Mouse (Mus musculus) ovary, adult 18-20 months (tissue): ENCODE results near the gene Foxs1.

Source experiments
- DNase-seq: peaks from one replicate; pipeline ENCODE4 v3.0.0; 2022; ENCODE audit warnings: low spot score, mixed read lengths

Gene Foxs1

GRCm38 (mm10) chr2:152928219-152928987 is 4.6 kb downstream of the Foxs1 start:
- DNase-seq: peak; percentile 29

GRCm38 (mm10) chr2:152927371-152927770 is 5.6 kb downstream of the Foxs1 start:
- DNase-seq: no peak

- no peak for DNase-seq
Observed at GRCm38 (mm10) chr2:152926896-152927295, 6.1 kb downstream of the Foxs1 start.

DNA sequence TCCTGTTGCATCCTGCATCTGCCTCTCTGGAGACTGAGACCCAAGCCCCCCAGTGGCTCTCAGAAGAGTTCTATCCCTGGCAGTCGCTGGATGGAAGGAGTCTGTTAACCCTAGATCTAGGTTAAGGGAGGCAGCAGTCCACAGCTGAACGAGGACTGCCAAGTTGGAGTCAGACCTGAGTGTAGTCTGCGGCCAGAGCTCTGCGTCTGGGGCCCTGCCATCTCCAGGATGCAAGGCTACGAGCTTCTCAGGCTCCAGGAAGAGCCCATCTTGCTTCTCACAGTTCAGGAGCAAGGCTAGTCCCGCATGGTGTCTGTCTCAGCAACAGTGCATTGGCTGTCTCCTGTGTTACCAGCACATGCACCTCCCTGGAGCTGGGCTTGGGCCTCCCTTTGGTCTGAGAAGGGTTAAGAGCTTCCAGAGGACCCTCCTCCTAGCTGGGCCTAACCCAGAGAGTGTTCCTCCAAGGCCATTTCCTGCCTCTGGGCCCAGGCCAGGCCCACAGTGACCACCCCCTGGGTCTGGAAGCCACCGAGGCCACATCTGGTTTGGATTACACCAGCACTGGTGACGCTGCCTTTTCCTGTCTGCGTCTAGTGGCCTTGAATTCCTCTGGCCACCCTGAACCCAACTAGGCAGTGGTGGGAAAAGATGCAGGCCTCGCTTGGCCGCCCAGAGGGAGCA is 7.7 kb downstream of the Foxs1 start:
- peak; percentile 77 for DNase-seq

DNA sequence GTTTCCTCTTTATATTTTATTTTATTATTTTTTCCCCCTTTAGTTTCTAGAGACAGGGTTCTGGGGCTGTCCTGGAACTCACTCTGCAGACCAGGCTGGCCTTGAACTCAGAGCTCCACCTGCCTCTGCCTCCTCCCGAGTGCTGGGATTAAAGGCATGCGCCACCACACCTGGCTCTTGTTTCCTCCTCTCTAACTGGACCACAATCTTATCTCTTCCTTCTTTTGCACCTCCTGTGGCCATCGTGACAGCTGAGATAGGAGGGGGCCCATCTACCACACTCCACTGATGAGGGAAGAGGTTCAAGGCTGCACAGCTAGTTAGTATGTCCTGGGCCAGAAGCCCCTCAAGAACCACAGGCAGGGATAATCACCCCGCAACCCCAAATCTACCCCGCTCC is 8.5 kb downstream of the Foxs1 start:
- DNase-seq: no peak

GRCm38 (mm10) chr2:152924128-152924527 is 8.9 kb downstream of the Foxs1 start:
- no peak for DNase-seq

GRCm38 (mm10) chr2:152923621-152924020 is 9.4 kb downstream of the Foxs1 start:
- DNase-seq: no peak

DNA sequence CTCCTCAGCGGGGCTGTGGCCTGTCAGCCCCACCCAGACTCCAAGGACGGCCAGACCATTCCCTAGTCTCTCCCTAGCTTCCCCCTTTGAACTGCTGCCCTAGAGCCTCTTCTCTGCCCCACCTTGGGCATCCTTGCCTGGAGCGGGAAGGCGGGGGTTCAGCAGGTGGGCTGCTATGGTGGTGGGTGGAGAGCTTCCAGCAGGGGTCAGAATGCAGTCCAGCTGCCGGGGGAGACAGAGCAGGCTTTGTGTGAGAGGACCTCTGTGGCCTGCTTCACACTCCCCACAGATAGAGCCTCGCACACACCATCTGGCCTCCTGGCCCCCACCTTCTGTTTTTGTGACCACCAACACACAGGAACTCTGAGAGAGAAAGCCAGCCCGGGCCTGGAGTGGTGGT is 10.6 kb downstream of the Foxs1 start:
- no peak for DNase-seq

DNA sequence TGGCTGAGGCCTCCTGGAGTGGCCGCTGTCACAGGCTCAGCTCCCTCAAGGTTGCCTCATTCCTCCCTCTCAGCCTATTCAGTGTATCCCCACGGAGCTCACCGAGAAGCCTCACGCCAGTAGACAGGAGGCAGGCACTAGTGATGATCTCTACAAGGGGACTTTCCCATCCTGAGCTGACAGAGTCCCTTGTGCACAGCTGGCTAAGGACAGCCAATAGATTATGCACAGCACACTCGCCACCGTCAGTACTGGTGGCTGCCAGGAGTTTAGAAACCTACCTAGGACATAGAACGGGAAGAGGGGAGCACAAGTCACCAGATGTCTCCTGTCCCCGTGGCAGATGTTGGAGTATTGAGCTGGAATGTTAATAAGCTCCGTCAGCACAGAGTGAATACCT is 15.3 kb downstream of the Foxs1 start:
- no peak for DNase-seq

DNA sequence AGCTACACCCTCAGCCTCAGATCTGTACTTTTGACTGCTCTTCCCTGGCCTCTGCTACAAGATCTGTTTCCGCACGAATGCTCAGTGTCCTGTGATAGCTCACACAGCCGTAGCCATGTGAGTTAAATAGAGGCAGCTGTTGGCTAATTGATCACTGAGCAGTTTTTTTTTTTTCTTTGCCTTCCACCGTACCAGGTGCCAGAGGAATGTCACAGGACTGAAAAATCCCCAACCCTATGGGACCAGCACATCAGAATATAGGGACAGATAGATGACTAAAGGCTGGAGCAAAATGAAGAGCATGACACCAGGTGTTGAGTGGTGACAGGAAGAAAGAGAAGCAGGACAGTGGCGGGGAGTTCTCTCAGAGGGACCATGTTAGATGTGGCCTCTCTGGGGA is 16.9 kb downstream of the Foxs1 start:
- no peak for DNase-seq

DNA sequence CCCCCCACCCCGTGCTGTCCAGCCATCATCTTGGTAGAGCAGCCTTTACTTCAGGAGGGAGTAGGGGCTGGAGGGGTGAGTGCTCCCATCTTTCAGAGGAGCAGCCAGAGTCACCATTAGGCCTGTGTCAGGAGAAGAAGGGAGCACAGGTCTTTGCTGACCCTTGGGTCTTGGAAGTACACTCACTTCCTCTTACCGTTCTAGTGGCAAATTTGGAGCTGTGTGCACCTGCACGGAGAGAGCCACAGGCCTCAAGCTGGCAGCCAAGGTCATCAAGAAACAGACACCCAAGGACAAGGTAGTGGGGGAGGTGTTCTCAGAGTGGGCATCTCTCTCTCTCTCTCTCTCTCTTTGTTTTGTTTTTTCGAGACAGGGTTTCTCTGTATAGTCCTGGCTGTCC is 17.6 kb downstream of the Foxs1 start:
- no peak for DNase-seq

GRCm38 (mm10) chr2:152914310-152915120 is 18.5 kb downstream of the Foxs1 start:
- peak; percentile 70 for DNase-seq

DNA sequence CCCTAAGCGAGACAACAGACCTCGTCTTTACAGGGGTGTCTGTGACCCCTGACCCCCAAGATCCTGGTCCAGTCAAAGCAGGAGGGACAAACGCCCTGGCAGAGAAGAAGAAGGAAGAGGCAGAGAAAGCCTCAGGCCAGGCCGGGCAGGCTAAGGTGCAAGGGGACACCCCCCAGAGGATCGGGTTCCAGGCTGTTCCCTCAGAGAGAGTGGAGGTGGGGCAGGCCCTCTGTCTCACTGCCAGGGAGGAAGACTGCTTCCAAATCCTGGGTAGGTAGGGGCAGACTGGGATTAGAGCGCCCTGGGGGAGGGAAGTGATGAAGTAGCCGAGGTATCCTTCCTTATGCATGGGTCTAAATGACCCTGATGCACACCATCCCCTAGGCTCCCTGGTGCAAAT is 19.5 kb downstream of the Foxs1 start:
- no peak for DNase-seq

DNA sequence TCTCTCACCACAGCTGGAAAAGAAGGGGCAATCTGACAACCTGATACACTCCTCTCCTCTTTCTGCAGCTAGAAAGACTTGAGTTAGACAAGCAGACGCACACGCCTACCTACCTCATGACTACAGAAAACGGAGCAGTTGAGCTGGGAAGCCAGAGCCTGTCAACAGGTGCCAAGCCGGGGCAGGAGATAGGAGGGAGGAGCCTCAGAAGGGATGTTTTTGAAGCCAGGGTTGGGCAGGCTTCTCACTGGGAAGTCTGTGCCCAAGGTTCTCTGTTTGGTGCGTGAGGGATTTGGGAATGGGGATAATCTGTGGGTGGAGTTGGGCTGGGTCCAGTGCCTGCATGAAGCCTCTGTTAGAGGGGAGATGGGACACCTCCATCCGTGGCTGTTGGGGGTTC is 21.6 kb downstream of the Foxs1 start:
- DNase-seq: no peak

DNA sequence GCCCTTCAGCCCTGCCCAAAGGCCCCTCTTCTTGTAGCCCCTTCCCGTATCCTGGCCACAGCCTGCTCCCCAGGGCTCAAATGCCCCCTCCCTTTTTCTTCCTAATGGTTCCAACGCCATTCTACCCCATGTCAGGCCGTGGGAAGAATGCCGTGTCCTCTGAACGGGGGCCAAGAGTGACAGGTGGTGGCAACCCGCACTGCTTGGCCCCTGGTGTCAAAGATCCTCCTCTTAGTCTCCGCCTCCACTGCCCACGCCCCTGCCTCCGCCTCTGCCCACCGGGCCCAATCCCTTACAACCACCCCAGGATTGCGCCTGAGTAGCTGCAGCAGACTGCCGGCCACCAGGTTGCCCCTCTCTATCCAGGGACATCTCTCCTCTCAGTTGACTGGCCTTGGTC is 22.0 kb downstream of the Foxs1 start, which contains the start of gene Mylk2:
Gene Mylk2, plus strand, starts transcription at position 322 of the 400 bp plus-strand sequence.
- DNase-seq: no peak

- no peak for DNase-seq
Observed at GRCm38 (mm10) chr2:152909848-152910247, 23.2 kb downstream of the Foxs1 start.

- DNase-seq: no peak
Observed at GRCm38 (mm10) chr2:152907114-152907943, 25.7 kb downstream of the Foxs1 start.

GRCm38 (mm10) chr2:152906274-152907037 is 26.6 kb downstream of the Foxs1 start:
- DNase-seq: no peak

DNA sequence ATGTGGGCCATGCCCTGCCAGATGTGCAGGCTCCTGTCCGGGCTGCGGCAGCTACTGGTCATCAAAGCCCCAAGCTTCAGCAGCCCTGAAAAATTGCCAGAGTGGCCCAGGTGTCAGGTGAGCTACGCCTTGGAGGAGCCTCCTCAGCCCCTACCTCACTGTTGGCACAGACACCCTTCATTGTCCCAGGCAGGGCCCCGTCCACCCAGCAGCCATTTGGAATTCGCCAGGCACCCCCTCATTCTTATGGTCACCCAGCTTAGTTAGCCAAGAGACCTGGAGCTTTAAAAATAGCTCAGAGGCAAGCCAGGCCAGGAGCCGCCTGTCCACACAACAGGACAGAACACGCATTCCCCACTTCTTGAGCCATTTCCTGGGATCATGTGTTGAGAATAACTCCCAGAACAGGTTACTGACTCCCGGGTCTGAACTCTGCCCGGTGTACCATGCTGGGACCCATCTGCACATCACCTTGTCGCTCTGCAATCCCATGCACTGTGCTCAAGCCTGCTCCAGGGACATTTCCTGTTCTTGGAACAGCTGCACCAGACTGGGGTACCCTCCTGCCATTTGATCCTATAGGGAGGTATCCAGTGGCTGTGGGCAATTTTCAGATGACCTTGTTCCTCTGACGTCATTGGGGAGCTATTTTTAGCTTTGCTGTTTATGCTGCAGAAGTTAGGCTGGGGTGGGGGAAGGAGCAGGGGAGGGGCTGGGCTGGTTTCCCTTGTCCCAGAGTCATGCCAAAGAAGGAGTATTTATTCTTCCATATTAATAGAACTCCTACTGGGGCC is 27.8 kb downstream of the Foxs1 start:
- no peak for DNase-seq

- no peak for DNase-seq
Observed at GRCm38 (mm10) chr2:152904127-152904643, 28.8 kb downstream of the Foxs1 start.
